Mouse (Mus musculus): Measurements from ENCODE around the gene Glo1. TPM values are rescaled to one million over a fixed set of nuclear protein-coding genes. Genes with fewer than 3 reads are reported as not detected.

Glo1 gene
- total RNA-seq, 2 experiments from 2014 or later = 121 to 138 TPM

DNA sequence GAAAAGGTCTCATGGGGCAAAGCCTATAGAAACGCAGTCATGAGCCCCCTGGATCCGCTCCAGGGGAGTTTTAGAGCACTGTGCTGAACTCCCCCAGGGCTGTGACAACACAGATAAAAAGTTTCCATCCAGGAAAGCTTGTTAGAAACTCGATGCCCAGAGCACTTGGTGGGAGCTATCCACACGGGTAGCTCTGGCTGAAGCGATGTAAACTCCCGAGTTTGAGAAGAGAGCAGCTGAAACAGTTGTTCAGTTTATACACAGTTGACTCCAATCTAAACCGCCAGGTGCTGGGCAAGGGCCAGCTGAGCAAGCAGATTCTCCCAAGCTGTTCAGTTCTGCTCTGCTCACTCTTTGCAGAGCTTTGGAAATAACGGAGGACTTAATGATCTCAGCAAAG is 87.6 kb downstream of the Glo1 start:
- DNase-seq (ENCODE audit: low spot score in 2 of 2) = no peak

GRCm38 (mm10) chr17:30536651-30537050 is 90.0 kb downstream of the Glo1 start:
- DNase-seq (ENCODE audit: low spot score in 2 of 2) = no peak

Other genes with a start within 250 kb of the Glo1 start
- gene Btbd9, start 50.4 kb downstream of the Glo1 start, total RNA-seq (2021) = 10 to 100 TPM; 40.4 to 41.5 TPM
- gene Dnah8, start 2.5 kb downstream of the Glo1 start, total RNA-seq (2021) = 1 to 10 TPM in 1 of 2 experiments, under 1 TPM in 1; 0.62 to 1.3 TPM